Mouse (Mus musculus) limb, embryonic 15.5 days (tissue): ENCODE results near the gene Pkd1l2. TPM values are rescaled to one million over a fixed set of nuclear protein-coding genes. Genes with fewer than 3 reads are reported as not detected.

Experiments used
- ATAC-seq: fragments of 200-750 bp; cut with Nextera tagmentation; 2 replicates; pipeline ENCODE4 v1.8.0; 2017; ENCODE audit warnings: low read depth, moderate TSS enrichment; ENCODE audit not compliant: insufficient number of reproducible peaks, low FRiP score, low TSS enrichment
- H3K27ac ChIP-seq: fragments of 300-500 bp; sonication (generic); 2 replicates; pipeline ENCODE4 v1.5.1; 2015; ENCODE audit warnings: moderate library complexity, mild to moderate bottlenecking, inconsistent platforms
- H3K27me3 ChIP-seq: fragments of 300-500 bp; sonication (generic); 2 replicates; pipeline ENCODE4 v1.6.1; 2015; ENCODE audit warnings: inconsistent platforms
- H3K36me3 ChIP-seq: fragments of 300-500 bp; sonication (generic); 2 replicates; pipeline ENCODE4 v1.6.1; 2015; ENCODE audit warnings: inconsistent platforms
- H3K4me1 ChIP-seq: fragments of 300-500 bp; sonication (generic); 2 replicates; pipeline ENCODE4 v1.6.1; 2015; ENCODE audit warnings: inconsistent platforms
- H3K4me2 ChIP-seq: fragments of 300-500 bp; sonication (generic); 2 replicates; pipeline ENCODE4 v1.6.1; 2015; ENCODE audit warnings: mild to moderate bottlenecking, inconsistent platforms
- H3K4me3 ChIP-seq: fragments of 300-500 bp; sonication (generic); 2 replicates; pipeline ENCODE4 v1.5.1; 2015; ENCODE audit warnings: mild to moderate bottlenecking, inconsistent platforms
- H3K9ac ChIP-seq: fragments of 300-500 bp; sonication (generic); 2 replicates; pipeline ENCODE4 v1.6.1; 2015; ENCODE audit warnings: inconsistent platforms
- H3K9me3 ChIP-seq: fragments of 300-500 bp; sonication (generic); 2 replicates; pipeline ENCODE4 v1.6.1; 2016; ENCODE audit warnings: inconsistent platforms
- WGBS: fragments of 180-500 bp; shearing (Covaris S2); methylation state at CpG from one replicate; pipeline ENCODE4 v1.1.7; 2015; 5-methylcytosine and 5-hydroxymethylcytosine counted together
- polyA plus RNA-seq: library from polyadenylated mRNA; unstranded; fragments of >200 nt; fragmentation: Nextera tagmentation; extraction: Ambion mirVana; gene quantifications from 2 replicates; pipeline ENCODE4 v1.2.1, GENCODE M21; 2015

Gene Pkd1l2
- polyA plus RNA-seq: 0.21 and 0.41 TPM in 2 replicates

DNA sequence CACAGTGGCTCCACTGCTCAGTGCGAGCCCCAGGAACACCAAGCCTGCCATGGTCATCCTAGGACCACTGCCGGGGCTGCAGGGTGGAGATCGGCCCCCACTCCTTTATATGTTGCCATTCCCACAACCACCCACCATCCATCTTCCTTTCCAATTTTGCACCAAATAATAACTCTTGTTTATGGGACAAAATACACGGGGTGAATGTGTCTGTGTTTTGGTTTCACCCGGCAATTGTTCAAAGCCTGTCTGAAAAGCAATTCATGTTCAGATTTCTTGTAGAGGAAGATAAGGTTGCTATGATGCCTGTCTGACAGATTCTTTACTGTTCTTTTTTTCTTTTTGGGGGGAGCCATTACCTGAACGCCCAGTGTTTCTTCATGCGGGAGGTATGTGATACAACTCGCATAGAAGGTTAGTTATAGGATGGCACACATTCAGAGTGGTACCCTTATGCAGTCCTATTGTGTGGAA, at the start of gene Pkd1l2:
Gene Pkd1l2, minus strand, starts transcription at position 51 of the 474 bp plus-strand sequence.
- no peaks in the 10 kb centered on the region for H3K9me3 ChIP-seq
- ATAC-seq: no peak
- WGBS: 80% methylated on average over 8 of the region's 8 CpGs
- no peak within 1 kb of the TSS for H3K27ac ChIP-seq
- no peak within 1 kb of the TSS for H3K4me2 ChIP-seq
- no peak within 1 kb of the TSS for H3K4me3 ChIP-seq
- no peaks in the 10 kb centered on the region for H3K4me1 ChIP-seq
- H3K9ac ChIP-seq: no peak within 1 kb of the TSS
- H3K36me3 ChIP-seq: no peaks in the 10 kb centered on the region
- no peaks in the 10 kb centered on the region for H3K27me3 ChIP-seq

DNA sequence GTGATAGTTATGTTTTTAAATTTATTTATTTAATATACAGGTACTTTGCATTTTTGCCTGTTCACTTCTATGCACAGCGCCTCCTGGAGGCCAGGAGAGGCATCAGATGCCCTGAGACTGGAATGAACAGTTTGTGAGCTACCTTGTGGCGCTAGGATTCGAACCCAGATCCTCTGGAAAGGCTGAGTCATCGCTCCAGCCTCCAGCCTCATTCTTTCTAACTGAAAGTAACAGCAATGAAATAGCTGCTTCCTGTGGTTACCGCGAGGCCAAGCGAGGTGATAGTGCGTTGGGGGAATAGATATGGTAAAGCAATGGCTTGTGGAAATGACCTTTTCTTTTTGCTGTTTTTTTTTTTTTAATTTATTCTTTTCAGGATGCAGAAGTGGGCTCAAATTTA, 44.8 kb upstream of the Pkd1l2 start:
- H3K27ac ChIP-seq: no peak overlapping the region
- no peak overlapping the region for H3K4me3 ChIP-seq
- H3K27me3 ChIP-seq: no peaks in the 10 kb centered on the region
- H3K36me3 ChIP-seq: no peaks in the 10 kb centered on the region
- H3K9me3 ChIP-seq: no peaks in the 10 kb centered on the region
- H3K9ac ChIP-seq: no peak overlapping the region
- WGBS: 82% methylated on average over 8 of the region's 8 CpGs
- H3K4me2 ChIP-seq: no peak overlapping the region
- ATAC-seq: no peak
- H3K4me1 ChIP-seq: peaks cover 2% of the 10 kb centered on the region; the same call in 1 of the 2 replicates

DNA sequence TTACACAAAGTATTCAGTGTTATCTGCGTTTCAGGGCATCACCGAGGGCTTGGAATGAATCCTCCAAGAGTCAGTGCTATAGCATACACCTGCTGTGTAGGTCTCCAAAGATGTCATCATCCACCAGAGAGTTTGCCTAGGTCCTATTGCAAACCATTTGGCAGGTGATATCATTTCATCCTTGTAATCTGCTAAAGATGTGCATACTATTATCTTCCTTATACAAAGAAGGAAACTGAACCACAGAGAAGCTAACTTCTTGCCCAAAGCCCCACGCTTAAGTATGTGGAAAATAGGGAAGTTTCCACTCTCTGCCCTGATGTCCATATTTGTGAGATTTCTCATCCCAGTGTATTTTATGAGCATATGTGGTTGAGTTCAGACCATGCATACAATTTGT, 44.2 kb upstream of the Pkd1l2 start:
- H3K4me2 ChIP-seq: no peak overlapping the region
- no peak overlapping the region for H3K9ac ChIP-seq
- WGBS: 94% methylated on average over 3 of the region's 3 CpGs
- ATAC-seq: no peak
- H3K4me3 ChIP-seq: no peak overlapping the region
- no peak overlapping the region for H3K27ac ChIP-seq
- H3K27me3 ChIP-seq: no peaks in the 10 kb centered on the region
- no peaks in the 10 kb centered on the region for H3K36me3 ChIP-seq
- peaks cover 2% of the 10 kb centered on the region; the same call in 1 of the 2 replicates for H3K4me1 ChIP-seq
- no peaks in the 10 kb centered on the region for H3K9me3 ChIP-seq

DNA sequence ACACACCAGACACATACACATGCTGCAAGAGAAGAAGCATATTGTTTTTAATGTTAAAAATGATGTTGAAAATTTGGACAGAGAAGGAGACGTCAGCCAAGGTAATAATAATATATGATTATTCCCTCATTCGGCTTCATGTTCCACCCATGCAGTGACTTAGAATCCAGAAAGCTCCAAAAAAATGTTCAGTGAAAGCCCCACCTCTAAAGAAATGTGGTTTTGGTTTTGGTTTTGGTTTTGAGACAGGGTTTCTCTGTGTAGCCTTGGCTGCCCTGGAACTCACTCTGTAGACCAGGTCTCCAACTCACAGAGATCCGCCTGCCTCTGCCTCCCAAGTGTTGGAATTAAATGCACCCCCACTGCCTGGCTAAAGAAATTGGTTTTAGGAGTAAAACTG, 43.6 kb upstream of the Pkd1l2 start:
- no peak for ATAC-seq
- WGBS: 83% methylated on average over 3 of the region's 3 CpGs

DNA sequence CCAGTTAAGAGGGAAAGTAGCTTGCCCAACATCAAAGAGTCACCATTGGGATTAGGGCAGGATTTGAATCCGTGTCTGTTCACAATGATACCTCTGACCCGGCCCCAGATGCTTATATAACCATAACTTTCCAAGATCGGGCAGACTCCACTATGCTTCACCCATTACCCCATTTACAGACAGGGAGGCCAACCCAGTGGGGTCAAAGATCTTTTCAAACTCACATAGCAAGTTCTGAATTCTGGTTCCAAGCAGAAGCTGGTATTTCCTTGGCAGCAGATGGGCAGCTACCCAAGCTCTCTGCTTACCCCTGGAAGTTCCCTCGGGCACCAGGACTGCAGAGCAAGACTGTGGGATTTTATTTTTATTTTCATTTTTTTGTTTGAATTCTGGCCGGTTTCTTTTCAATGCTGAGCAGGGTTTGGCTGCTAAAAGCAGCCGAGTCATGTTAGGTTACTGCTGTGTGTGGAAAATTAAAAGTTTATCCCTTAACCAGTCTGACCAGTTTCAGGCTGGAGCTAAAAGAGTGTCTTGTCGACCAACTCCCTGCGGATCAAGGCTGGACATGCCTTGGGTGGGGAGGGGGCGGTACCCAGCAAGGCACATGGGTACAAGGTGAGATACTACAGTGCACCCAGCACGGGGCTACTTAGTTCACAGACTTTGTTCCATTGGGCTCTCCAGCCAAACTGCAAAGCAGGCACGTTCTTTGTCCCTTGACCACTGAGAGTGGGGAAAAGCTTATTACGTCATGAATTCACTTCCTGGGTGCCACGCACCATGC, 41.8 kb upstream of the Pkd1l2 start:
- Histone ChIP-seq H3K27me3 (no peaks in the 10 kb centered on the region), H3K4me3 (no peak overlapping the region), H3K36me3 (no peaks in the 10 kb centered on the region), H3K4me2 (no peak overlapping the region), H3K9ac (no peak overlapping the region), H3K4me1 (peaks cover 2% of the 10 kb centered on the region; the same call in 1 of the 2 replicates), H3K27ac (peak overlapping the region; percentile 74), H3K9me3 (no peaks in the 10 kb centered on the region)
- WGBS: 62% methylated on average over 13 of the region's 13 CpGs
- ATAC-seq: peak; percentile 26; the same call in 1 of the 2 replicates

More for the DNA sequence above, 43.6 kb upstream of the Pkd1l2 start:
- H3K27ac ChIP-seq: no peak overlapping the region
- no peaks in the 10 kb centered on the region for H3K27me3 ChIP-seq
- H3K9me3 ChIP-seq: no peaks in the 10 kb centered on the region
- H3K36me3 ChIP-seq: no peaks in the 10 kb centered on the region
- no peak overlapping the region for H3K9ac ChIP-seq
- H3K4me2 ChIP-seq: no peak overlapping the region
- peaks cover 2% of the 10 kb centered on the region; the same call in 1 of the 2 replicates for H3K4me1 ChIP-seq
- H3K4me3 ChIP-seq: no peak overlapping the region

DNA sequence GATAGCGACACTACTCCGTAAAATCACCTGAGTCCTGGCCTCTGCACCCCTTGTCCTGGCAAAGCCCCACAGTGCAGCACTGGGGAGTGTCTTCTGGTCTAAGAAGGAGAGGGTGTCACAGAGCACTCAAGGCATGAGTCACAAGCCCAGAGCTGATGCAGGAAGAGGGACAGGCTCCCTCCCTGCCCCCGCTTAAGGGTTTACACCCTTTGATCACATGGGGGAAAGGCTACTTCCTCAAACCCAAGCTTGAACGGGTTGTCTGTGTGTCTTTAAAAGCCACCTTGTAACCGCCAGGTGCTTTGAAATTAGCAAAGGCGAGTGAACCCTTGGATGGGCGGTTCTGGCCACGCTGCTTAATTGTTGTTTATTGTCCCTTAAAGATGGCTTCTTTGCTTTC, 39.0 kb upstream of the Pkd1l2 start:
- no peaks in the 10 kb centered on the region for H3K27me3 ChIP-seq
- no peak overlapping the region for H3K9ac ChIP-seq
- WGBS: 50% methylated on average over 8 of the region's 8 CpGs
- ATAC-seq: no peak
- no peak overlapping the region for H3K4me3 ChIP-seq
- peaks cover 2% of the 10 kb centered on the region; the same call in 1 of the 2 replicates for H3K4me1 ChIP-seq
- H3K36me3 ChIP-seq: no peaks in the 10 kb centered on the region
- no peak overlapping the region for H3K4me2 ChIP-seq
- no peaks in the 10 kb centered on the region for H3K9me3 ChIP-seq
- H3K27ac ChIP-seq: no peak overlapping the region

DNA sequence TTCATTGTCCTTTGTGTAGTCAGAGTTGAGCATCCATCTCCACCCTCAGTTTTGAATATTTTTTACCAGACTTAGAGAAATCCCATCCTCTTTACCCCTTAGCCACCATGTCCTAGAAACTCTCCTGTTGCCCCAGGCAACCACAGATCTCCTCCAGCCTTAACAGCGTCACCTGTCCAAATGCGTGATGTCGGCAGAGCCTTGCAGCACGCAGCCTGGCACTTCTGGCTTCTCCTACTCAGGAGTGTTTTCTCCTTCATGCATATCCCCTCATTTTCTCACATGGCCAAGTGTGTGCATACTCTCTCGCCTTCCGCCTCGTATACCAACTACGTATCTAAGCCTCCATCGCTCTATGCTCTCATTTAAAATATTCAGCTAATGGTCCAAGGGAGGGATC, 36.2 kb upstream of the Pkd1l2 start:
- Histone ChIP-seq H3K36me3 (no peaks in the 10 kb centered on the region), H3K4me2 (no peak overlapping the region), H3K4me1 (peaks cover 10% of the 10 kb centered on the region), H3K4me3 (no peak overlapping the region), H3K9me3 (no peaks in the 10 kb centered on the region), H3K27ac (no peak overlapping the region), H3K27me3 (no peaks in the 10 kb centered on the region), H3K9ac (no peak overlapping the region)
- 86% methylated on average over 9 of the region's 9 CpGs for WGBS
- ATAC-seq: no peak

DNA sequence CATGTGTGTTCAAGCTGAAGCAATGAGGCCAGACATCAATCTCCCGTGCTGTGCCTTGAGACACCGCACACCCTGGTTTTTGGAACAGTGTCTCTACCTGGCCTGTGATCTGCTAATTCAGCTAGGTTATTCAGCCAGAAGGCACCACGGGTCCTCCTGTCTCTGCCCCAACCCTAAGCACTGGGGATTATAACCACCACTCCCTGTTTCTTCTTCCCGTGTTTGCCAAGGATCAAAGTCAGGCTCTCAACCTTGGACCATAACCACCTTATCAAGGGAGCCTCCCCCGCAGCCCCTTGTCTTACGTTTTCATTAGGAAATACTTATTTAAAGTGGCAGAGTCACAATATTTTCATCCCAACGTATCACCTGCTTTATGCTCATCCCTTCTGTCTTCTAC, 34.3 kb upstream of the Pkd1l2 start:
- 72% methylated on average over 7 of the region's 7 CpGs for WGBS
- no peaks in the 10 kb centered on the region for H3K27me3 ChIP-seq
- peaks cover 10% of the 10 kb centered on the region for H3K4me1 ChIP-seq
- no peaks in the 10 kb centered on the region for H3K36me3 ChIP-seq
- no peak overlapping the region for H3K4me2 ChIP-seq
- no peak overlapping the region for H3K4me3 ChIP-seq
- H3K27ac ChIP-seq: no peak overlapping the region
- no peak overlapping the region for H3K9ac ChIP-seq
- no peaks in the 10 kb centered on the region for H3K9me3 ChIP-seq
- ATAC-seq: no peak

DNA sequence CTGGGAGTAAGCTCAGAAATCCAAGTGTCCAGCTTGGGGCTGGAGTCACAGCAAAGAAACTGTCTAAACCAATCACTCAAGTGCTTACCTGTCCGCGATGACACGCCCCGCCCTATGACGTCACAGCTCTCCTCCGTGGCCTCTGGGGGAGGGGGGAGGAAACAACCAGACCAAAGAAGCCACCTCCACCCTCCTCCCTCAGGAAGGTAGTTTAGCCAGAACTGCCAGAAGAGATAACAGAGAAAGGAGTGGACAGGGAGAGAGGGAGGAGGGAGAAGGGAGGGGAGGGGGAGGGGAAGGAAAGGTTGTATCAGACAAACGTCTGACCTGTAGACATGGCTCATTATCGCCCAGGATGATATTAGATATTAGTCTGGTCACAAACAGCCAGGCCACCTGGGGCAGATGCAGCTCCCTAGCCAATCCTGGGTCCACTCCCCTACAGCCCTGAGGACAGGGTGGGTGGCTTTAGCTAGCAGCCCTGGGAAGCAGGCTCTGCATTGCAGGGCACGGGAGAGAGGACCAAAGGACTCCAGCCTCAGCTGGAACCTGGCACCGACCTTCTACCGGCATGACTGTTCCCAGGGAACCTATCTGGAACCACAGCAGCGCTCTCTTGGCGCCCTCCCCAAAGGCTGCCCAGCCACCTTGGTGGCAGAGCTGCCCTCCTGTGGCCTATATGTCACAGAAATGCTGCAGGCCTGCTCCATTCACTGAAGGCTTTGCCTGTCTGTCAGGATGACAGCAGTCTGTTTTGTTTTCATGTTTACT, 33.6 kb upstream of the Pkd1l2 start:
- no peaks in the 10 kb centered on the region for H3K9me3 ChIP-seq
- WGBS: 11% methylated on average over 13 of the region's 13 CpGs
- no peak overlapping the region for H3K4me3 ChIP-seq

DNA sequence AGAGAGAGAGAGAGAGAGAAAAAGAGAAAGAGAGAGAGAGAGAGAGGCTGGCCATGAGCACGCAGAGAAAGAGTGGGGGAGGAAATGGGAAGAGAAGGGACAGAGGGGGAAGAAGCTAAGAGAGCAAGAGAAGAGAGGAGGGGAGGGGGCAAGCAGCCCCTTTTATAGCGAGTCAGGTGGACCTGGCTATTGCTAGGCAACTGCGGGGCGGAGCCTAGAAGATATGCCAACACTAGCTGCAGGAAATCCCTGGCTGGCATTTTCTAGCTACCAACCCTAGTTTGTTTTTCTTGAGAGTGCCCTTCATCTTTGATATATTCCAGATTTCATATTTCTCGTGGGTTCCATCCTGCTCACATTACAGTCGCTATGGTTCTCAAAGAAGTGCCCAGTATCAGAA, 32.8 kb upstream of the Pkd1l2 start:
- no peak overlapping the region for H3K4me3 ChIP-seq
- no peaks in the 10 kb centered on the region for H3K9me3 ChIP-seq
- no peaks in the 10 kb centered on the region for H3K27me3 ChIP-seq
- no peaks in the 10 kb centered on the region for H3K36me3 ChIP-seq
- ATAC-seq: no peak
- H3K27ac ChIP-seq: no peak overlapping the region
- no peak overlapping the region for H3K4me2 ChIP-seq
- 38% methylated on average over 6 of the region's 6 CpGs for WGBS
- H3K9ac ChIP-seq: no peak overlapping the region
- peaks cover 10% of the 10 kb centered on the region for H3K4me1 ChIP-seq

More for the DNA sequence above, 33.6 kb upstream of the Pkd1l2 start:
- Histone ChIP-seq H3K36me3 (no peaks in the 10 kb centered on the region), H3K9ac (no peak overlapping the region), H3K27ac (peak overlapping the region; percentile 38; the same call in 1 of the 2 replicates), H3K27me3 (no peaks in the 10 kb centered on the region), H3K4me2 (0 out of 2 replicates have a peak overlapping the region, but pooled peaks have one; percentile 12), H3K4me1 (peaks cover 10% of the 10 kb centered on the region)
- no peak for ATAC-seq

DNA sequence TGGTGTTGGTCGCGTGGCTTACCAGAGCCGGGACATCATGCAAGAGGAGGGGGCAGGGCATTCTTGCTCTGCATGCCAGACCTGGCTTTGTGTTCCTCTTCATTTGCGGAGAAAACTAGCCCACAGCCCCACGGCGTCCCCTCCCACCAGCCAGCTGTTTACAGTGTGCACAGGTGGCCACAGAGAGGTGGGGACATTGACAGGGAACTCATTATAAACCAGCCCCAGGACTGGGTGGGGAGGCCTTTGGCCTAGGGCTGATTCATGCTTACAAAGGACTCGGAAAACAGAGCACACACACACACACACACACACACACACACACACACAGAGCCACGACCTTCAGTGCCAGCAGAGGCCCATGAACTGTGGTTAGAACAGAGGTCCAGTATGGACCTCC, 30.0 kb upstream of the Pkd1l2 start:
- H3K36me3 ChIP-seq: no peaks in the 10 kb centered on the region
- H3K27me3 ChIP-seq: no peaks in the 10 kb centered on the region
- no peak overlapping the region for H3K27ac ChIP-seq
- WGBS: 37% methylated on average over 8 of the region's 8 CpGs
- no peaks in the 10 kb centered on the region for H3K9me3 ChIP-seq
- peaks cover 10% of the 10 kb centered on the region for H3K4me1 ChIP-seq
- no peak for ATAC-seq
- no peak overlapping the region for H3K4me3 ChIP-seq
- no peak overlapping the region for H3K4me2 ChIP-seq
- H3K9ac ChIP-seq: no peak overlapping the region

DNA sequence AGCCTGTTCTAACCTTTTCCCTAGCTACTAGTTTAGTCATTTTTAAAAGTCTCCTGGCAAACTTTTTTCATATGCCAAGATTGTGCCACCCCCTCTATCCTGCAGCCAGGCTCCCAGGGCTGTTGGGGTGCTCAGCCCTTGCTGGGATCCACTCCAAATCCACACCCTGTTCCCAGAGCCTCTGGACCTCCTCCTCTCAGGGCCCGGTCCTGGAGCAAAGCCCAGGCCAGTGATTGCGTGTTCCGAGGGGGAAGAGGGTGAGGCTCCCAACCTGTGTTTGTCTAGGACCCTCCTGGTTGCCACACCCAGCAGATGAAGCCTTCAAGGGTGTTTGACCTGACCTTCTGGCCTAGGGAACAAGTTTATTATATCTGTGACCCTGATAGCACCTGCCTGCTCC, 29.4 kb upstream of the Pkd1l2 start:
- WGBS: 74% methylated on average over 3 of the region's 3 CpGs
- ATAC-seq: no peak

More for the DNA sequence above, 29.4 kb upstream of the Pkd1l2 start:
- H3K4me3 ChIP-seq: no peak overlapping the region
- H3K4me2 ChIP-seq: no peak overlapping the region
- no peaks in the 10 kb centered on the region for H3K9me3 ChIP-seq
- peaks cover 10% of the 10 kb centered on the region for H3K4me1 ChIP-seq
- no peak overlapping the region for H3K27ac ChIP-seq
- H3K9ac ChIP-seq: no peak overlapping the region
- H3K27me3 ChIP-seq: no peaks in the 10 kb centered on the region
- H3K36me3 ChIP-seq: no peaks in the 10 kb centered on the region
